Mouse (Mus musculus) testis, adult 2 months (tissue): ENCODE data around the gene Isg20l2. TPM values are rescaled to one million over a fixed set of nuclear protein-coding genes. Genes with fewer than 3 reads are reported as not detected.

Source experiments
- H3K27ac ChIP-seq: fragments of 200-500 bp; 2 replicates; pipeline ENCODE4 v1.5.1; 2012; ENCODE audit warnings: low read depth, low read length; ENCODE audit not compliant: control insufficient read depth, insufficient read depth
- H3K27me3 ChIP-seq: fragments of 200-500 bp; 2 replicates; pipeline ENCODE4 v1.6.1; 2012; ENCODE audit warnings: mild to moderate bottlenecking, low read length, moderate library complexity; ENCODE audit not compliant: control insufficient read depth, insufficient read depth
- H3K36me3 ChIP-seq: fragments of 200-500 bp; 2 replicates; pipeline ENCODE4 v1.6.1; 2012; ENCODE audit warnings: mild to moderate bottlenecking, low read length; ENCODE audit not compliant: control insufficient read depth, insufficient read depth
- H3K4me1 ChIP-seq: fragments of 200-500 bp; 2 replicates; pipeline ENCODE4 v1.6.1; 2012; ENCODE audit warnings: low read length; ENCODE audit not compliant: control insufficient read depth, insufficient read depth
- H3K4me3 ChIP-seq: fragments of 200-500 bp; 2 replicates; pipeline ENCODE4 v1.5.1; 2012; ENCODE audit warnings: low read depth, mild to moderate bottlenecking, low read length, moderate library complexity, mixed read lengths; ENCODE audit not compliant: control insufficient read depth
- CTCF ChIP-seq: fragments of 200-500 bp; IDR thresholded peaks from 2 replicates; pipeline ENCODE4 v1.5.1; 2012; ENCODE audit warnings: low read depth, mild to moderate bottlenecking, inconsistent platforms, low read length, moderate library complexity; ENCODE audit not compliant: control insufficient read depth, insufficient read depth, insufficient replicate concordance
- POLR2A ChIP-seq: fragments of 200-500 bp; IDR thresholded peaks from 2 replicates; pipeline ENCODE4 v1.6.1; 2012; ENCODE audit warnings: low read depth, mild to moderate bottlenecking, inconsistent platforms, low read length, moderate library complexity; ENCODE audit not compliant: control insufficient read depth
- polyA plus RNA-seq: library from polyadenylated mRNA; depleted of rRNA; stranded (reverse); fragments of >200 nt; gene quantifications from 2 replicates; pipeline ENCODE4 v1.2.3, GENCODE M21; 2012

Isg20l2 gene
- polyA plus RNA-seq, 1 experiment, result 60.6 TPM

DNA sequence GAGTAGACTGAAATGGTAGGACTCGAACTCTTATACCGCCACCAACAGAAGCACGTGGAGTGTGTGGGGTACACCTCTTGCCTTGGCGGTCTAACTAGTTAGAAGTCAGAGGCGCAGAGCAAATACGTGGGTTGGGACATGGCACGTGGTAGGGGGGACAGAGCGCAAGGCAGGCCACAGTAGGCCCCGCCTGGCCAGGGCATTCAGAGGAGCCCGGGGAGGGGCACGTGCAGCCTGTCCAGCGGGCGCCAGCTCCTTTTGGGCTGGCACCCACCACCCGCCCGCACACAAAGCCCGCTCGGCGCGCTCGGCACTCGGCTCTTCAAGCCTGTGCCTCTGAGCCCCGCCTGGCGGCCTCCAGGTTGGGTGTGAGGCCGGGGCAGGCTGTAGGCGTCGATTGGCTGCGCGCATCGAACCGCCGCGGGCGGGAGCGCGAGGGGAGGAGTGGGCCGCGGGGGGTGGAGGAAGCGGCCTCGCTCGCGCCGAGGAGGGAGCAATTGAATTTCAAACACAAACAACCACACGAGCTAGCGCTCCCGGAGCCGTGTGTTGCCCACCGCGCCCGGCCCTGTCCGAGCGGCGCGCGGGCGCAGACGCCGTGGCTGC, 24.1 kb upstream of the Isg20l2 start, which contains the start of gene Hdgf:
Gene Hdgf (plus strand): TSS at position 442 of the 606 bp plus-strand sequence.
- peak within 1 kb of the TSS; percentile 86 for H3K4me3 ChIP-seq
- peak within 1 kb of the TSS; percentile 92 for H3K27ac ChIP-seq
- H3K27me3 ChIP-seq, result no peaks in the 10 kb centered on the region
- H3K36me3 ChIP-seq, result no peaks in the 10 kb centered on the region
- H3K4me1 ChIP-seq, result peaks cover 19% of the 10 kb centered on the region
- TF ChIP-seq POLR2A (peak; percentile 43), CTCF (no peak)

DNA sequence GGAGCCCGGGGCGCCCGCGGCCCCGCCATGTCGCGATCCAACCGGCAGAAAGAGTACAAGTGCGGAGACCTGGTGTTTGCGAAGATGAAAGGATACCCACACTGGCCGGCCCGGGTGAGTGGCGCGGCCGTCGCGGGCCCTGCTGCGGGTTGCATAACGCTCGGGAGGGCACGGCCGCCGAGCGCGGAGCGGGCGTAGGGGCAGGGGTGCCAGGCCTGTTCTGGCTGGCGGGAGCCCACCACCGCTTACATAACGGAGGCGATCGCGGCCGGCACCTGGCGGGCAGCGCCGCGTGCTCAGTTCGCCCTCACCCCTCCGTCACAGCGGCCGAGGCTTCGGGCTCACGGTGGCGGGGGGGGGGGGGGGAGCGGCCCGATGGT, 23.5 kb upstream of the Isg20l2 start:
- H3K4me1 ChIP-seq, result peaks cover 23% of the 10 kb centered on the region
- H3K36me3 ChIP-seq, result no peaks in the 10 kb centered on the region
- H3K27ac ChIP-seq, result peak overlapping the region; percentile 92
- H3K27me3 ChIP-seq, result no peaks in the 10 kb centered on the region
- H3K4me3 ChIP-seq, result peak overlapping the region; percentile 86
- TF ChIP-seq CTCF (no peak), POLR2A (no peak; the same call in 1 of the 2 replicates)

DNA sequence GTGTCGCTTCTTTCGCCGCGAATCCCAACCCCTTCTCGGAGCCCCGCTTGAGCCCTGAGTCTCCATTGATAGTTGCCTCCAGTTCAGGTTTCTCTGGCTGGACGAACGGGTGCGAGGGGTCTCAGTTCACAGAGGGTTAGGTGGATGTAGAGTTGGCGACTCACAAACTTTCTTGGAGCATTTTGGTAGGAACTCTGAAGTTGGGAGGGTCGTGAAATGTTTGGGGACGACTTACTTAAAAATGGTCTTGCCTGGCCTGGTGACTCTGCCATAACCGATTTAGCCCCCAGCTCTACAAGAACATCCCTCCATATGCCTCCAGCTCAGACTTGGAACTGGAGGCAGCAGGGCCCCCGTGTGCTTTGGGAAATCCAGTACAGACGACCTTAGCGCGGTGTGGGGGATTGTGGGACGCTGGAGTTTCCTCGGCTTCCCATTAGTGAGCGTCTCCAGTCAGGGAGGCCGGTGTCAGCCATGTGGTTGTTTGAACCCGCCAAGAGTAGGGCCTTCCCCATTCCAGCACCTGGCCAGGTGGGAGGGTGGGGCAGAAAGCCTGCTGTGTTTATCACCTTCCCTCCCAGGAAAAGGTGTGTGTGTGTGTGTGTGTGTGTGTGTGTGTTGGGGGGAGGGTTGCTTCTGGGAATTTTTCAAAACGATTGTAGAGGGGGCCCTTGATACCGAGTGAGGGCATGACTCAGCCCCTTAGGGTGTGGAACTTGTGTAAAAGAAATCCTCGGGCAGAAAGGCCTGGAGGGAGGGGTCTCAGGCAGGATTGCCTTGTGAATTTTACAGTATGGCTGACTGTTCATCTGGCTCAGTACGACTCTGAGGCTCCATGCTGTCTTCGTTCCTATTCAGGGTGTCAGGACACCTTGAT, 22.9 kb upstream of the Isg20l2 start:
- Histone ChIP-seq H3K36me3 (no peaks in the 10 kb centered on the region), H3K27ac (peak overlapping the region; percentile 92), H3K4me1 (peaks cover 23% of the 10 kb centered on the region), H3K27me3 (no peaks in the 10 kb centered on the region), H3K4me3 (peak overlapping the region; percentile 86)
- TF ChIP-seq CTCF (no peak), POLR2A (0 out of 2 replicates have a peak, but pooled peaks have one; percentile 11)

DNA sequence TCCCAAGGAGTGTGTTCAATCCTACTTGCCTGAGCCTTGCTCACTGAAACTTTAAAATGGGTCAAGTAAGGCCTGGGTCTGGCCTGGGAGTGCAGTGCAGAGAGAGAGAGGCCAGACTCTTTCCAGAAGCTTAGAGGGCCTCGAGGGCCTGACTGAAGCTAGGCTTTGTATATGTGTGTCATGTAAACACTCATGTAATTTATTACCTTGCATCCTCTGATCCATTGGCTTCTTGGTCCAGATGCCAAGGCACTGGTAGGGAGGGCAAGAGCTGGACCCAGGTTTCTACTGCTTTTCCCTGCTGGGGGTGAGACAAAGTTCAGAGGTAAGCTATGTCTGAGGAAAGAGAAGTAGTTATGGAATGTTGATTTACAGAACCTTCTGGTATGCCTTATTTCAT, 22.2 kb upstream of the Isg20l2 start:
- peak overlapping the region; percentile 86 for H3K4me3 ChIP-seq
- H3K27me3 ChIP-seq, result no peaks in the 10 kb centered on the region
- peak overlapping the region; percentile 0; the same call in 1 of the 2 replicates for H3K27ac ChIP-seq
- H3K36me3 ChIP-seq, result no peaks in the 10 kb centered on the region
- TF ChIP-seq CTCF, result no peak
- TF ChIP-seq POLR2A, result no peak
- peaks cover 23% of the 10 kb centered on the region for H3K4me1 ChIP-seq

- peaks cover 1% of the 10 kb centered on the region; the same call in 1 of the 2 replicates for H3K36me3 ChIP-seq
- H3K4me3 ChIP-seq, result no peak overlapping the region; the same call in 1 of the 2 replicates
- no peak overlapping the region for H3K27ac ChIP-seq
- TF ChIP-seq POLR2A (no peak), CTCF (no peak)
- no peaks in the 10 kb centered on the region for H3K27me3 ChIP-seq
- peaks cover 23% of the 10 kb centered on the region for H3K4me1 ChIP-seq
Observed at GRCm38 (mm10) chr3:87909381-87909780, 20.7 kb upstream of the Isg20l2 start.

DNA sequence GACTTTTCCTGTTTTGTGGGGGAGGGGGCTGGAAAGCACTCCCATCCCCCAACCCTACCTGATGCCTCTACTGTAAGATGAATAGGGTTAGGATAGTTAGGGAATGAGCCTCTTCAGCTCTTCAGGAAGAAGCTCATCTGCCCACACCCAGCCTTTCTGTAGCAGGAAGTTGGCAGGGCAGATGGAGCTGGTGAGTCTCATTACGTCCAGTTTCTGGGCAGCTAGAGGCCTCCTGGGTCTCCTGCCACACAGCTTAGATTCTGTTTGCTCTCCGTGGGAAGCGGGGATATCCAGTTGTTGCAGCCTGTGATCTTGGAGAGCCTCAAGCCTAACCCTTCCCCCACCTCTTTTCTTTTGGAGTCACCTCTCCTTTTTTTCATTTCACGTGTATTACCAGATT, 20.2 kb upstream of the Isg20l2 start:
- peaks cover 1% of the 10 kb centered on the region; the same call in 1 of the 2 replicates for H3K36me3 ChIP-seq
- peak overlapping the region; percentile 34; the same call in 1 of the 2 replicates for H3K27ac ChIP-seq
- H3K4me3 ChIP-seq, result peak overlapping the region; percentile 26; the same call in 1 of the 2 replicates
- no peak for TF ChIP-seq POLR2A
- TF ChIP-seq CTCF, result no peak
- no peaks in the 10 kb centered on the region for H3K27me3 ChIP-seq
- H3K4me1 ChIP-seq, result peaks cover 23% of the 10 kb centered on the region

DNA sequence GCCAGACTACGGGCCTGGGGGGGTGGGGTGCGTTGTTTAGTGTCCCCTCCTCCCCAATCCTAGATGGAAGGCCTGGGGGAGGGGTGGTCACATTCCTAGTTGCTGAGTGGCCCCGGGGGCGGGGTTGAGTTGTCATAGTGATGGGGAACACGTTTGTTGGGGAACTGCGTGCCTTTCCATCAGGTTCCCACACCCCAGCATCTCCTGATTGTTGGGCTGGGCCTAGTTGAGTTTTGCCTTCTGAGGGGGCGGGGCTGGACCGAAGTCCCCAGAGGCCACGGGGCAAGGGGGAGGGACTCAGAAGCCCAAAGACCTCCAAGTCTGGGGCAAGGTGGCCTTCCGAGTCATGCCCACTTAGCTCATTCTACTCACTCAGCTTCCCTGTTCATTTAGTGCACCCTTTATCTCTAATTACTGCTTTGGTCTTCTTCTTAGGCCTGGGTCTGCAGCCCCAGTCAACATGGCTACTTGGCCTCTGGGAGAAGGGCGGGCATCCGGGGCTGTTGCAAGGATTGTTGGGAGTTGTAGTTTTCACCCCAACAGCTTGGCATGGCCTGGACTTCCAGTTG, 19.5 kb upstream of the Isg20l2 start:
- Histone ChIP-seq H3K27ac (peak overlapping the region; percentile 23; the same call in 1 of the 2 replicates), H3K4me3 (peak overlapping the region; percentile 32), H3K4me1 (peaks cover 23% of the 10 kb centered on the region), H3K36me3 (peaks cover 1% of the 10 kb centered on the region; the same call in 1 of the 2 replicates), H3K27me3 (no peaks in the 10 kb centered on the region)
- TF ChIP-seq CTCF (no peak), POLR2A (no peak)

GRCm38 (mm10) chr3:87913491-87913890, 16.6 kb upstream of the Isg20l2 start:
- no peak for TF ChIP-seq CTCF
- H3K27me3 ChIP-seq, result no peaks in the 10 kb centered on the region
- H3K4me1 ChIP-seq, result peaks cover 15% of the 10 kb centered on the region
- no peak overlapping the region for H3K27ac ChIP-seq
- H3K36me3 ChIP-seq, result peaks cover 1% of the 10 kb centered on the region; the same call in 1 of the 2 replicates
- H3K4me3 ChIP-seq, result no peak overlapping the region
